Mouse (Mus musculus): ENCODE measurements around the gene Apod. TPM values are rescaled to one million over a fixed set of nuclear protein-coding genes. Genes with fewer than 3 reads are reported as not detected.
"Not testable (repeated sequence)": the region's sequence is repeated elsewhere in the genome, so short reads cannot be mapped to it uniquely, and the experiment has no call there.

Gene Apod
- total RNA-seq, 2 experiments from 2014 or later: not detected

- ATAC-seq (replicated peaks; ENCODE audit: low FRiP score, poor library complexity, severe bottlenecking): no peak
These were observed 11.4 kb upstream of the Apod start for GRCm38 (mm10) chr16:31325966-31326365.

GRCm38 (mm10) chr16:31325120-31325519 is 10.5 kb upstream of the Apod start:
- ATAC-seq (replicated peaks; ENCODE audit: low FRiP score, poor library complexity, severe bottlenecking): no peak

GRCm38 (mm10) chr16:31321501-31321900 is 6.9 kb upstream of the Apod start:
- no peak for ATAC-seq (replicated peaks; ENCODE audit: low FRiP score, poor library complexity, severe bottlenecking)

- ATAC-seq (replicated peaks; ENCODE audit: low FRiP score, poor library complexity, severe bottlenecking): no peak
These were observed 6.3 kb upstream of the Apod start for GRCm38 (mm10) chr16:31320954-31321353.

- ATAC-seq (replicated peaks; ENCODE audit: low FRiP score, poor library complexity, severe bottlenecking): not testable (repeated sequence)
These were observed 5.1 kb upstream of the Apod start for GRCm38 (mm10) chr16:31319723-31320122.

GRCm38 (mm10) chr16:31319316-31319715 is 4.7 kb upstream of the Apod start:
- ATAC-seq (replicated peaks; ENCODE audit: low FRiP score, poor library complexity, severe bottlenecking): no peak

- ATAC-seq (replicated peaks; ENCODE audit: low FRiP score, poor library complexity, severe bottlenecking): no peak
These were observed 3.8 kb upstream of the Apod start for GRCm38 (mm10) chr16:31318418-31318817.

GRCm38 (mm10) chr16:31316246-31317143 is 1.9 kb upstream of the Apod start:
- not testable (repeated sequence) for ATAC-seq (replicated peaks; ENCODE audit: low FRiP score, poor library complexity, severe bottlenecking)

- ATAC-seq (replicated peaks; ENCODE audit: low FRiP score, poor library complexity, severe bottlenecking): no peak
These were observed 686 bp upstream of the Apod start for GRCm38 (mm10) chr16:31315294-31315693.

GRCm38 (mm10) chr16:31313611-31314010 is 997 bp downstream of the Apod start:
- no peak for ATAC-seq (replicated peaks; ENCODE audit: low FRiP score, poor library complexity, severe bottlenecking)

- ATAC-seq (replicated peaks; ENCODE audit: low FRiP score, poor library complexity, severe bottlenecking): no peak
These were observed 2.3 kb downstream of the Apod start for GRCm38 (mm10) chr16:31312296-31312695.

- no peak for ATAC-seq (replicated peaks; ENCODE audit: low FRiP score, poor library complexity, severe bottlenecking)
These were observed 9.2 kb downstream of the Apod start for GRCm38 (mm10) chr16:31305199-31305919.

- ATAC-seq (replicated peaks; ENCODE audit: low FRiP score, poor library complexity, severe bottlenecking): no peak
These were observed 11.3 kb downstream of the Apod start for GRCm38 (mm10) chr16:31303276-31303675.

GRCm38 (mm10) chr16:31300883-31301532 is 13.6 kb downstream of the Apod start:
- no peak for ATAC-seq (replicated peaks; ENCODE audit: low FRiP score, poor library complexity, severe bottlenecking)

GRCm38 (mm10) chr16:31300467-31300866 is 14.1 kb downstream of the Apod start:
- ATAC-seq (replicated peaks; ENCODE audit: low FRiP score, poor library complexity, severe bottlenecking): no peak

GRCm38 (mm10) chr16:31299960-31300353 is 14.7 kb downstream of the Apod start:
- no peak for ATAC-seq (replicated peaks; ENCODE audit: low FRiP score, poor library complexity, severe bottlenecking)

- ATAC-seq (replicated peaks; ENCODE audit: low FRiP score, poor library complexity, severe bottlenecking): no peak
These were observed 15.2 kb downstream of the Apod start for GRCm38 (mm10) chr16:31299164-31299959.

- ATAC-seq (replicated peaks; ENCODE audit: low FRiP score, poor library complexity, severe bottlenecking): no peak
These were observed 17.5 kb downstream of the Apod start for GRCm38 (mm10) chr16:31297113-31297512.

GRCm38 (mm10) chr16:31293761-31294160 is 20.8 kb downstream of the Apod start:
- ATAC-seq (replicated peaks; ENCODE audit: low FRiP score, poor library complexity, severe bottlenecking): no peak

Data from erythroblast, adult 5-6 weeks (primary cell).